Mouse (Mus musculus): ENCODE results near the gene Foxp1. TPM values are rescaled to one million over a fixed set of nuclear protein-coding genes. Genes with fewer than 3 reads are reported as not detected.

Foxp1 gene
- total RNA-seq, 4 experiments from 2014 or later, result 27.2 to 37.3 (median 31.2) TPM

GRCm38 (mm10) chr6:98996346-98996745, 526.2 kb downstream of the Foxp1 start:
- no peak for DNase-seq (ENCODE audit: low spot score)

- DNase-seq (ENCODE audit: low spot score), result no peak
These were observed 526.8 kb downstream of the Foxp1 start for GRCm38 (mm10) chr6:98995681-98996080.

- DNase-seq (ENCODE audit: low spot score), result no peak
These were observed 527.6 kb downstream of the Foxp1 start for GRCm38 (mm10) chr6:98994902-98995301.

GRCm38 (mm10) chr6:98994104-98994787, 528.3 kb downstream of the Foxp1 start:
- no peak for DNase-seq (ENCODE audit: low spot score)

- no peak for DNase-seq (ENCODE audit: low spot score)
These were observed 529.3 kb downstream of the Foxp1 start for GRCm38 (mm10) chr6:98993231-98993630.

GRCm38 (mm10) chr6:98992772-98993147, 529.8 kb downstream of the Foxp1 start:
- DNase-seq (ENCODE audit: low spot score), result no peak

- DNase-seq (ENCODE audit: low spot score), result no peak
These were observed 530.4 kb downstream of the Foxp1 start for GRCm38 (mm10) chr6:98991900-98992771.

GRCm38 (mm10) chr6:98987533-98988169, 534.9 kb downstream of the Foxp1 start:
- no peak for DNase-seq (ENCODE audit: low spot score)

- DNase-seq (ENCODE audit: low spot score), result no peak
These were observed 537.1 kb downstream of the Foxp1 start for GRCm38 (mm10) chr6:98985452-98985851.

- DNase-seq (ENCODE audit: low spot score), result no peak
These were observed 537.9 kb downstream of the Foxp1 start for GRCm38 (mm10) chr6:98984626-98985025.

GRCm38 (mm10) chr6:98984026-98984425, 538.5 kb downstream of the Foxp1 start:
- DNase-seq (ENCODE audit: low spot score), result no peak

GRCm38 (mm10) chr6:98983311-98983838, 539.1 kb downstream of the Foxp1 start:
- DNase-seq (ENCODE audit: low spot score), result no peak

- no peak for DNase-seq (ENCODE audit: low spot score)
These were observed 541.3 kb downstream of the Foxp1 start for GRCm38 (mm10) chr6:98981265-98981664.

- no peak for DNase-seq (ENCODE audit: low spot score)
These were observed 542.1 kb downstream of the Foxp1 start for GRCm38 (mm10) chr6:98980432-98980831.

GRCm38 (mm10) chr6:98980001-98980400, 542.5 kb downstream of the Foxp1 start:
- DNase-seq (ENCODE audit: low spot score), result no peak

GRCm38 (mm10) chr6:98977806-98978205, 544.7 kb downstream of the Foxp1 start:
- no peak for DNase-seq (ENCODE audit: low spot score)

- no peak for DNase-seq (ENCODE audit: low spot score)
These were observed 546.6 kb downstream of the Foxp1 start for GRCm38 (mm10) chr6:98975918-98976317.

- DNase-seq (ENCODE audit: low spot score), result no peak
These were observed 549.1 kb downstream of the Foxp1 start for GRCm38 (mm10) chr6:98973433-98973832.

- DNase-seq (ENCODE audit: low spot score), result no peak
These were observed 550.1 kb downstream of the Foxp1 start for GRCm38 (mm10) chr6:98972404-98972803.

GRCm38 (mm10) chr6:98959333-98959732, 563.2 kb downstream of the Foxp1 start:
- no peak for DNase-seq (ENCODE audit: low spot score)

GRCm38 (mm10) chr6:98956522-98957169, 565.9 kb downstream of the Foxp1 start:
- DNase-seq (ENCODE audit: low spot score), result no peak

GRCm38 (mm10) chr6:98955706-98956105, 566.8 kb downstream of the Foxp1 start:
- no peak for DNase-seq (ENCODE audit: low spot score)

Measured in heart, adult 8-10 months (tissue).